Mouse (Mus musculus) macrophage (primary cell): ENCODE data around the gene Hsd11b1. TPM values are rescaled to one million over a fixed set of nuclear protein-coding genes. Genes with fewer than 3 reads are reported as not detected.
"Not testable (repeated sequence)": the region's sequence is repeated elsewhere in the genome, so short reads cannot be mapped to it uniquely, and the experiment has no call there.

Source experiments
- H3K27ac ChIP-seq: fragments of 350-480 bp; formaldehyde crosslinking; 2 replicates; pipeline ENCODE4 v1.9.0; 2021
- H3K36me3 ChIP-seq: fragments of 350-480 bp; formaldehyde crosslinking; 2 replicates; pipeline ENCODE4 v1.9.0; 2021; ENCODE audit errors: inconsistent target
- H3K4me3 ChIP-seq: fragments of 350-480 bp; formaldehyde crosslinking; 2 replicates; pipeline ENCODE4 v1.9.0; 2021; ENCODE audit errors: inconsistent target
- H3K79me2 ChIP-seq: fragments of 350-480 bp; formaldehyde crosslinking; 2 replicates; pipeline ENCODE4 v1.9.0; 2021; ENCODE audit errors: inconsistent target
- WGBS: methylation state at CpG from one replicate; pipeline ENCODE4 v1.1.7; 2026; ENCODE audit warnings: inconsistent platforms; ENCODE audit not compliant: missing documents; 5-methylcytosine and 5-hydroxymethylcytosine counted together
- polyA plus RNA-seq: library from polyadenylated mRNA; stranded (reverse); fragments of 250-400 nt; gene quantifications from 3 replicates; pipeline ENCODE4 v1.2.4, GENCODE M21; 2018; ENCODE audit warnings: inconsistent platforms

The Hsd11b1 gene
- polyA plus RNA-seq, 1 experiment from 2014 or later = 0.29 TPM

- no peak overlapping the region for H3K27ac ChIP-seq
These were observed 26.8 kb upstream of the Hsd11b1 start for GRCm38 (mm10) chr1:193290686-193291085.

GRCm38 (mm10) chr1:193289914-193290313 is 26.0 kb upstream of the Hsd11b1 start:
- H3K4me3 ChIP-seq = no peak overlapping the region
- H3K27ac ChIP-seq = no peak overlapping the region
- H3K79me2 ChIP-seq = no peaks in the 10 kb centered on the region
- no peaks in the 10 kb centered on the region for H3K36me3 ChIP-seq
- 88% methylated on average over 5 of the region's 5 CpGs for WGBS

More at GRCm38 (mm10) chr1:193290686-193291085, 26.8 kb upstream of the Hsd11b1 start:
- Histone ChIP-seq H3K36me3 (no peaks in the 10 kb centered on the region), H3K4me3 (no peak overlapping the region), H3K79me2 (no peaks in the 10 kb centered on the region)

DNA sequence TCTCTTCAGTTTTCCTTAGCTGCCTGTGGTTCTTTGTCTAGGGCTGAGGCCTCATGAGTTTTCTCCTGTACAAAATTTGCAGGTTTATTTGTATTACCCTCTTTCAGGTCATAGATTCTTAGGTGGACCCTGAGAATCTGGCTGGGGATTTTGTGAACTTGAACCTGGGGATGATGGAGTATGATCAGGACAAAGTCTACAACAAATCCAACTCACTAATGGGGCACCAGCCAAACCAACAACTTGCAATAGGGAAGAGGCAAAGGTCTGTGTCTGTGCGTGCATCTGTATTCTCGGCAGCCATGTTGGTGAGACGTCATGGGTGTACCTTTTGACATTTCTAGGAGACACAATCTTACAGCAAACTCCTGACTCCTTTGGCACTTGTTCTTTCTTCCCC is 25.2 kb upstream of the Hsd11b1 start:
- WGBS = 97% methylated on average over 3 of the region's 3 CpGs
- Histone ChIP-seq H3K79me2 (no peaks in the 10 kb centered on the region), H3K36me3 (no peaks in the 10 kb centered on the region), H3K4me3 (no peak overlapping the region), H3K27ac (no peak overlapping the region)

DNA sequence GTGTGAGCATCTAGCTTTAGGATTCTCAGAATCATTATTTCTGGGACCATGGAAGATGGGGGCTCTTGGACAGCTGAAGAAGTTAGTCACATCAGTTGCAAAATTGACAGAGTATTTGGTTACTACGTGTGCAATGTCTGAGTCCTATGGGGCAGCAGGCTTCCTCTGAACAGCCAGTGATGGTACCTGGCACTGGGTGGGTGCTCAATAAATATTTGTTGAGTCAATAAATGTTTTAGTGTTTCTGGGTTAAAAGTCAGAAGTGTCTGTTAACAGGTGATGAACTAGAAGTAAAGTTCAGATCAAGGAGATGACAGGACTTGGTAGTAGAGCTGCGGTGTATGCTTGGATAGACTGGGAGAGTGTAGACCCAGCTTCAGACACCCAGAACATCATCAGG is 23.7 kb upstream of the Hsd11b1 start:
- H3K36me3 ChIP-seq = no peaks in the 10 kb centered on the region
- H3K27ac ChIP-seq = no peak overlapping the region
- WGBS = 87% methylated on average over 2 of the region's 2 CpGs
- H3K79me2 ChIP-seq = no peaks in the 10 kb centered on the region
- no peak overlapping the region for H3K4me3 ChIP-seq

GRCm38 (mm10) chr1:193285766-193286325 is 22.0 kb upstream of the Hsd11b1 start:
- H3K4me3 ChIP-seq, H3K36me3 ChIP-seq, H3K79me2 ChIP-seq, H3K27ac ChIP-seq: not testable (repeated sequence)
- 47% methylated on average over 3 of the region's 3 CpGs for WGBS

DNA sequence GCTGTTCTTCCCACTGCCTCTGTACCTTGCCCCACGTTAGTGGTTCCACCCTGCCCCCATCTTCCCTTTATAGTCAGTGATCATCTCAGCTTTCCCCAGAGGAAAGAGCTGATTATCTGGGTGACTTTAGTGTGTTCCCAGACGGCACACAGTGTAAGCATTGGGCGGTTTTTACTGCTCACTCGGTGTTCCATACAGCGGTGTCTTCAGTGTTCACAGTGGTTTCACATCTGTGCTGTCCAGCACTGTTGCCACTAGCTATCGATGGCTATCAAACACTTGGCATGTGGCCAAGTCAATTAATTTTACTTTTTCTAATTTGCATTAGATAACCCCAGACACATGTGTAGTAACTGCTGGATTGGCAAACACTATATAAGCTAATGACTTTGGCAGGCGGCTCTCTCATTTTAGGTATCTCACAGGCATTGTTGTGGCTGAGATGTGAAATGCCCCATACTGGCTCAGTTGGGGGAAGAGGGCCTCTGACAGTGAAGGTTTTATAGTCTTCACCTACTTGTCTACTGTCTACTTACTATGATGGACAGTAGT is 20.4 kb upstream of the Hsd11b1 start:
- WGBS = 92% methylated on average over 7 of the region's 7 CpGs
- Histone ChIP-seq H3K4me3 (no peak overlapping the region), H3K79me2 (no peaks in the 10 kb centered on the region), H3K36me3 (no peaks in the 10 kb centered on the region), H3K27ac (no peak overlapping the region)

- Histone ChIP-seq H3K27ac (no peak overlapping the region), H3K36me3 (no peaks in the 10 kb centered on the region), H3K4me3 (no peak overlapping the region), H3K79me2 (no peaks in the 10 kb centered on the region)
- WGBS = 100% methylated on average over 2 of the region's 2 CpGs
These were observed 17.5 kb upstream of the Hsd11b1 start for GRCm38 (mm10) chr1:193281344-193281743.

DNA sequence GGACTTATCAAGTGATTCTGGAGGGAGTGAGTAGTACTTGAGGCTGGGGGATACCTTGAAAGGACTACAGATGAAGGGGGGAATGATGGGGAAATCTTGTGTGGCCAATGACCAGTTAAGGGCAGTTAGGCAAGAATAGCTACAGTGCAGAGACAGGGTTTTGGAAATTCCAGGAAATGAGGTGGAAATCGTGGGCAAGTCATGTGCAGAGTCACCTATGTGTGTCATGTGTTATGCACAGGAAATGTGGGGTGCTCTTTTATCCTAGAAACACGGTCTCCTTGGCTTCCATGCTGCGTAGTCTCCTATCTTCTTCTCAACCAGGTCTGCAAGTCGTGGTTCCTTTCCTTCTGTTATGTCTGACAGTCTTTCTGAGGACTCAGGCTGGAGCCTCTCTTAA is 15.6 kb upstream of the Hsd11b1 start:
- Histone ChIP-seq H3K27ac (no peak overlapping the region), H3K36me3 (no peaks in the 10 kb centered on the region), H3K4me3 (no peak overlapping the region), H3K79me2 (no peaks in the 10 kb centered on the region)
- 54% methylated on average over 4 of the region's 4 CpGs for WGBS

- H3K36me3 ChIP-seq = no peaks in the 10 kb centered on the region
- WGBS = 76% methylated on average over 6 of the region's 6 CpGs
- H3K4me3 ChIP-seq = no peak overlapping the region
- H3K79me2 ChIP-seq = no peaks in the 10 kb centered on the region
- no peak overlapping the region for H3K27ac ChIP-seq
These were observed 14.7 kb upstream of the Hsd11b1 start for GRCm38 (mm10) chr1:193278414-193279045.

GRCm38 (mm10) chr1:193274407-193275071 is 10.7 kb upstream of the Hsd11b1 start:
- WGBS = 55% methylated on average over 8 of the region's 8 CpGs
- H3K4me3 ChIP-seq = no peak overlapping the region
- H3K36me3 ChIP-seq = no peaks in the 10 kb centered on the region
- no peaks in the 10 kb centered on the region for H3K79me2 ChIP-seq
- H3K27ac ChIP-seq = no peak overlapping the region

DNA sequence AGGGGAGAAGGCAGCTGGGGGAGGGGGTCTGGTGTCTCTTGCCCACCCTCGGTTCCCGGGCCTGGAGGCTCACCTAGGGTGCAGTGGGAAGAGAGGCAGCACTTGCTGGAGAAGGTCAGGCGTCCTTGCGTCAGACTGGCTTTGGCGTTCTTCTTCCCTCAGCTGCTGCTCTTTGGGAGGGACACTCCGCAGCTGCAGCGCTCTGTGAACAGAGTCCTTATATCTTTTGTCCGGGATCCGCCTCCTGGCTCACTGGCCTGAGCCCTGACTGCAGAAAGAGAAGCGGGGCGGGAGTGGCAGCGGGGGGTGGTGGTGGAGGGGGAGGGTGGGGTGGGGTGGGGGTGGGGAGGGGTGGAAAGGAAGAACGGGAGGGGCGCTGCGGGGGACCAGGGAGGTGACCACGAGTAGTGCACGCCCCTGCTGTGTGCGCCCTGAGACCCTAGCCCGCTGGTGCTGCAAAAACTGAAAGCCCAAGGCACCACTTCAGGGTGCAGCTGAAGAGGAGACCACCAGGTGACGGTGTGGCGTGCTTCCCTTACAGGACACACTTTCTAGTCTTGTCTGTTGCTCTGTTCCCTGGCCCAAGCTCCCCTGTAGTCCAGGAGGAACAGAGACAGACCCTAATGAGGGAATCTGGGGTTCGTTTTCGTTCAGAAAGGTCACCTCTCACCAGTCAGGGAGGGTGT is 9.2 kb upstream of the Hsd11b1 start, which contains the start of gene G0s2:
G0s2 (minus strand) TSS at position 302 of the 686 bp plus-strand sequence.
- H3K4me3 ChIP-seq = no peak within 1 kb of the TSS
- no peaks in the 10 kb centered on the region for H3K79me2 ChIP-seq
- WGBS = 18% methylated on average over 20 of the region's 23 CpGs
- no peak within 1 kb of the TSS for H3K27ac ChIP-seq
- no peaks in the 10 kb centered on the region for H3K36me3 ChIP-seq

- H3K36me3 ChIP-seq = no peaks in the 10 kb centered on the region
- WGBS = 75% methylated on average over 24 of the region's 24 CpGs
- no peak overlapping the region for H3K27ac ChIP-seq
- no peak overlapping the region for H3K4me3 ChIP-seq
- no peaks in the 10 kb centered on the region for H3K79me2 ChIP-seq
These were observed 8.5 kb upstream of the Hsd11b1 start for GRCm38 (mm10) chr1:193272137-193272915.

- Histone ChIP-seq H3K27ac (no peak overlapping the region), H3K36me3 (no peaks in the 10 kb centered on the region), H3K79me2 (no peaks in the 10 kb centered on the region), H3K4me3 (no peak overlapping the region)
- WGBS = 62% methylated on average over 4 of the region's 6 CpGs
These were observed 7.3 kb upstream of the Hsd11b1 start for GRCm38 (mm10) chr1:193270965-193271763.

GRCm38 (mm10) chr1:193265734-193266133 is 1.9 kb upstream of the Hsd11b1 start:
- Histone ChIP-seq H3K4me3 (no peak overlapping the region), H3K79me2 (no peaks in the 10 kb centered on the region), H3K27ac (no peak overlapping the region), H3K36me3 (no peaks in the 10 kb centered on the region)
